Mouse (Mus musculus): ENCODE results near the gene Sri.
"Not testable (repeated sequence)": the region's sequence is repeated elsewhere in the genome, so short reads cannot be mapped to it uniquely, and the experiment has no call there.

Sri gene

GRCm38 (mm10) chr5:8045855-8046254 is at the start of gene Sri:
Sri (plus strand) TSS chr5:8046078.
- no peak for DNase-seq

GRCm38 (mm10) chr5:7996401-7997044 is 49.4 kb upstream of the Sri start:
- DNase-seq, result no peak

GRCm38 (mm10) chr5:7997086-7997485 is 48.8 kb upstream of the Sri start:
- no peak for DNase-seq

- DNase-seq, result no peak
Measured at GRCm38 (mm10) chr5:8000466-8000865, 45.4 kb upstream of the Sri start.

- no peak for DNase-seq
Measured at GRCm38 (mm10) chr5:8002827-8003226, 43.1 kb upstream of the Sri start.

GRCm38 (mm10) chr5:8013276-8013675 is 32.6 kb upstream of the Sri start:
- DNase-seq, result no peak

- DNase-seq, result not testable (repeated sequence)
Measured at GRCm38 (mm10) chr5:8034596-8034995, 11.3 kb upstream of the Sri start.

- DNase-seq, result no peak
Measured at GRCm38 (mm10) chr5:8053827-8054226, 7.9 kb downstream of the Sri start.

GRCm38 (mm10) chr5:8055721-8056129 is 9.8 kb downstream of the Sri start:
- peak; percentile 49 for DNase-seq

- DNase-seq, result peak; percentile 83
Measured at GRCm38 (mm10) chr5:8056141-8057017, 10.5 kb downstream of the Sri start.

GRCm38 (mm10) chr5:8057018-8057323 is 11.1 kb downstream of the Sri start:
- no peak for DNase-seq

GRCm38 (mm10) chr5:8058056-8058455 is 12.2 kb downstream of the Sri start:
- DNase-seq, result no peak

- no peak for DNase-seq
Measured at GRCm38 (mm10) chr5:8062469-8062868, 16.6 kb downstream of the Sri start.

- DNase-seq, result no peak
Measured at GRCm38 (mm10) chr5:8063207-8063606, 17.3 kb downstream of the Sri start.

GRCm38 (mm10) chr5:8073406-8073805 is 27.5 kb downstream of the Sri start:
- DNase-seq, result no peak

GRCm38 (mm10) chr5:8073901-8074561 is 28.2 kb downstream of the Sri start:
- peak; percentile 55 for DNase-seq

- no peak for DNase-seq
Measured at GRCm38 (mm10) chr5:8077481-8077880, 31.6 kb downstream of the Sri start.

- DNase-seq, result no peak
Measured at GRCm38 (mm10) chr5:8082800-8083509, 37.1 kb downstream of the Sri start.

- DNase-seq, result no peak
Measured at GRCm38 (mm10) chr5:8085661-8086060, 39.8 kb downstream of the Sri start.

- no peak for DNase-seq
Measured at GRCm38 (mm10) chr5:8088147-8088546, 42.3 kb downstream of the Sri start.

- DNase-seq, result no peak
Measured at GRCm38 (mm10) chr5:8094921-8095320, 49.0 kb downstream of the Sri start.

GRCm38 (mm10) chr5:8095689-8096088 is 49.8 kb downstream of the Sri start:
- DNase-seq, result peak; percentile 94

GRCm38 (mm10) chr5:8111691-8112090 is 65.8 kb downstream of the Sri start:
- no peak for DNase-seq

Measured in cerebellum, adult 11-12 months (tissue).